Mouse (Mus musculus) intestine, postnatal 0 days (tissue): ENCODE data around the gene Usp21. TPM values are rescaled to one million over a fixed set of nuclear protein-coding genes. Genes with fewer than 3 reads are reported as not detected.
"Not testable (repeated sequence)": the region's sequence is repeated elsewhere in the genome, so short reads cannot be mapped to it uniquely, and the experiment has no call there.

Experiments
- ATAC-seq: fragments of 200-750 bp; cut with Nextera tagmentation; 2 replicates; pipeline ENCODE4 v1.8.0; 2017; ENCODE audit warnings: mild to moderate bottlenecking, moderate TSS enrichment, moderate library complexity
- H3K27ac ChIP-seq: fragments of 300-500 bp; sonication (generic); 2 replicates; pipeline ENCODE4 v1.5.1; 2014; ENCODE audit warnings: mild to moderate bottlenecking, low read depth, low read length, moderate library complexity
- H3K27me3 ChIP-seq: fragments of 300-500 bp; sonication (generic); replicated peaks from 2 replicates; pipeline ENCODE4 v1.6.1; 2014; ENCODE audit warnings: low read length, mixed read lengths; ENCODE audit not compliant: control insufficient read depth, insufficient read depth
- H3K36me3 ChIP-seq: fragments of 300-500 bp; sonication (generic); 2 replicates; pipeline ENCODE4 v1.6.1; 2014; ENCODE audit warnings: mild to moderate bottlenecking, moderate library complexity; ENCODE audit not compliant: control insufficient read depth, insufficient read depth
- H3K4me1 ChIP-seq: fragments of 300-500 bp; sonication (generic); replicated peaks from 2 replicates; pipeline ENCODE4 v1.6.1; 2014; ENCODE audit warnings: antibody characterized with exemption, low read length, mixed read lengths; ENCODE audit not compliant: control insufficient read depth, insufficient read depth
- H3K4me2 ChIP-seq: fragments of 300-500 bp; sonication (generic); replicated peaks from 2 replicates; pipeline ENCODE4 v1.6.1; 2014; ENCODE audit warnings: low read depth, mild to moderate bottlenecking, moderate library complexity
- H3K4me3 ChIP-seq: fragments of 300-500 bp; sonication (generic); 2 replicates; pipeline ENCODE4 v1.5.1; 2014; ENCODE audit warnings: low read depth, low read length
- H3K9ac ChIP-seq: fragments of 300-500 bp; sonication (generic); 2 replicates; pipeline ENCODE4 v1.6.1; 2014; ENCODE audit warnings: mild to moderate bottlenecking, low read depth, low read length
- H3K9me3 ChIP-seq: fragments of 300-500 bp; sonication (generic); 2 replicates; pipeline ENCODE4 v1.6.1; 2016; ENCODE audit warnings: mixed run types; ENCODE audit not compliant: control insufficient read depth
- CTCF ChIP-seq: sonication (generic); IDR thresholded peaks from 2 replicates; pipeline ENCODE4 v1.5.1; 2016; ENCODE audit warnings: low read depth, mild to moderate bottlenecking, control low read depth, antibody characterized with exemption, moderate library complexity
- WGBS: fragments of 180-500 bp; shearing (Covaris S2); extraction: QIAGEN DNeasy Blood & Tissue Kit; methylation state at CpG from one replicate; pipeline ENCODE4 v1.1.7; 2014; 5-methylcytosine and 5-hydroxymethylcytosine counted together
- polyA plus RNA-seq: library from polyadenylated mRNA; unstranded; fragments of >200 nt; fragmentation: Nextera tagmentation; extraction: Ambion mirVana; gene quantifications from 2 replicates; pipeline ENCODE4 v1.2.1, GENCODE M21; 2015

Usp21 gene
- 20.4 and 21.7 TPM in 2 replicates for polyA plus RNA-seq

DNA sequence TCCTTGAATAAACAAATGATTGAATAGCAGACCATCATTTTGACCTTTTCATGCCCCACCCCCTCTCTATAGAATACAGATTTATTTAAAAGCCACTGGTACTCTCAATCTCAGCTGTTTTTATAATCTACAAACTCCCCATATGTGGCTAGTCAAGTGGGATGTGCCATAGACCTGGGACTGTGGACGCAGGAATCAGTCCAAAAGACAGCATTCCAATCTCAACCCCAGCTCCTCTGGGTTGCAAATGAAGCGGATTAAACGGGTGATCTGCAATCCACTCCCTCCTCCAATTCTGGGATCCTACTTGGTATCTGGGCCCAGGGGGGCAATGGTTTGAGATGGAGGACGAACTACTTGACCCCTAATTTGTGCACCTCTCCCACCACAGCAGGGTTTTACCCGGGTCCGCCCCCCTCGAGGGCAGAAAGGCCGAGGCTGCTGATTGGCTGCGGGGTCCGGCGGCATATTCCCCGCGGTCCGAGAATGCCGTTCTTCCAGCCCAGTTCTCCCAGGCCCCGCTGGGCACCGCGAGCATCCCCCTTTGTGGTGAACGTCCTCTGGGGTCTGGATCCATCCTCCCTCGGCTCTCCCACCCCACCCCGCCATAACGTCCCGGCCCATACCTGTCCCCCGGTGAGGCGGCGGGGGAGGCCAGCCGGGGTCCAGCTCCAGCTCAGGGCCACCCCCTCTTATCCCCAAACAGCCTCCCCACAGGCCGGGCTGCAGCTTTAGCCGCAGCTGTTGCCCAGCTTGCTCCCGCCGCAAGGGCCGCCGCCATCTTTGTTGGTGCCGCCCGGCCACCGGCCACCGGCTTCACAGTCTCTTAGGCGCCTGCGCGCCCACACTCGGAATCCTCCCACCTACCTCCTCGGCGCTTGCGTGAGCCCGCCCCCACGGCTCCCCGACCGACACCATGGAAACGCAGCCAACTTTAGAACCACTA lies at the start of gene Usp21:
Gene Usp21 (minus strand): TSS at position 856 of the 946 bp plus-strand sequence.
- Histone ChIP-seq H3K9ac (peak within 1 kb of the TSS; percentile 91), H3K4me2 (peak within 1 kb of the TSS; percentile 86), H3K9me3 (no peaks in the 10 kb centered on the region), H3K4me1 (no peaks in the 10 kb centered on the region; the same call in 1 of the 2 replicates), H3K27me3 (no peaks in the 10 kb centered on the region), H3K36me3 (peaks cover 45% of the 10 kb centered on the region), H3K27ac (peak within 1 kb of the TSS; percentile 54), H3K4me3 (peak within 1 kb of the TSS; percentile 76)
- TF ChIP-seq CTCF = 0 out of 2 replicates have a peak, but pooled peaks have one; percentile 3
- peak; percentile 88 for ATAC-seq
- under 1% methylated on average over 49 of the region's 49 CpGs for WGBS

DNA sequence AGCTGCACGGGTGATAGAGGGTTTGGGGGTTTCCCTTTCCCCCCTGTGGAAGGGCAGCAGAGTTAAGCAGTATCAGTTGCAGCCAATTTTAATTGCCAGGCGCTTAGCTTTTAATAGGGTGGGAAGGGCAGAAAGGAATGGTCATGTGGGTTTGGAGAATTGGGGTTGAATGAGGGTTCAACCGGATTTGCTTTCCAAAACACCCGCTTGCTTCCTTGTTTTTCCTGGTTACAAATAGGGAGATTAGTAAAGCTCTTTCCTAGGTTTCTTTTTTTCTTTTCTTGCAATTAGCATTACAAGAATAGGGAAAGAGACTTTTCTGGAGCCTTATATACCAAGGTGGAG lies 42.4 kb upstream of the Usp21 start:
- ATAC-seq = no peak
- peak overlapping the region; percentile 95 for H3K9ac ChIP-seq
- 0 out of 2 replicates have a peak, but pooled peaks cover 7% of the 10 kb centered on the region for H3K4me1 ChIP-seq
- no peak for TF ChIP-seq CTCF
- H3K9me3 ChIP-seq = no peaks in the 10 kb centered on the region
- 0% methylated on average over 4 of the region's 4 CpGs for WGBS
- H3K4me2 ChIP-seq = peak overlapping the region; percentile 82
- no peaks in the 10 kb centered on the region for H3K36me3 ChIP-seq
- H3K27ac ChIP-seq = peak overlapping the region; percentile 99
- H3K27me3 ChIP-seq = no peaks in the 10 kb centered on the region
- H3K4me3 ChIP-seq = peak overlapping the region; percentile 88

- no peak for TF ChIP-seq CTCF
- Histone ChIP-seq H3K9me3 (no peaks in the 10 kb centered on the region), H3K27me3 (no peaks in the 10 kb centered on the region), H3K27ac (peak overlapping the region; percentile 99), H3K4me3 (peak overlapping the region; percentile 88), H3K9ac (peak overlapping the region; percentile 95), H3K4me2 (peak overlapping the region; percentile 82), H3K4me1 (0 out of 2 replicates have a peak, but pooled peaks cover 7% of the 10 kb centered on the region), H3K36me3 (no peaks in the 10 kb centered on the region)
- WGBS = 1% methylated on average over 52 of the region's 61 CpGs
- ATAC-seq = peak; percentile 41
Observed at GRCm38 (mm10) chr1:171329433-171330215, 41.8 kb upstream of the Usp21 start.

GRCm38 (mm10) chr1:171328839-171329432 lies 41.1 kb upstream of the Usp21 start, which contains the start of gene Dedd:
Gene Dedd (plus strand): TSS chr1:171329145.
- peak; percentile 92 for ATAC-seq
- under 1% methylated on average over 47 of the region's 48 CpGs for WGBS
- Histone ChIP-seq H3K4me1 (0 out of 2 replicates have a peak, but pooled peaks cover 7% of the 10 kb centered on the region), H3K9ac (peak within 1 kb of the TSS; percentile 95), H3K27ac (peak within 1 kb of the TSS; percentile 99), H3K4me3 (peak within 1 kb of the TSS; percentile 88), H3K9me3 (no peaks in the 10 kb centered on the region), H3K4me2 (peak within 1 kb of the TSS; percentile 82), H3K27me3 (no peaks in the 10 kb centered on the region), H3K36me3 (no peaks in the 10 kb centered on the region)
- peak; percentile 49 for TF ChIP-seq CTCF

- H3K9ac ChIP-seq = peak overlapping the region; percentile 95
- 18% methylated on average over 9 of the region's 9 CpGs for WGBS
- H3K27ac ChIP-seq = peak overlapping the region; percentile 99
- ATAC-seq = no peak
- no peaks in the 10 kb centered on the region for H3K27me3 ChIP-seq
- no peaks in the 10 kb centered on the region for H3K9me3 ChIP-seq
- H3K4me2 ChIP-seq = peak overlapping the region; percentile 82
- peak overlapping the region; percentile 88 for H3K4me3 ChIP-seq
- 0 out of 2 replicates have a peak, but pooled peaks cover 7% of the 10 kb centered on the region for H3K4me1 ChIP-seq
- no peak for TF ChIP-seq CTCF
- H3K36me3 ChIP-seq = no peaks in the 10 kb centered on the region
Observed at GRCm38 (mm10) chr1:171328244-171328643, 40.5 kb upstream of the Usp21 start.

GRCm38 (mm10) chr1:171326588-171326987 lies 38.8 kb upstream of the Usp21 start:
- H3K4me1 ChIP-seq, H3K4me2 ChIP-seq, H3K9ac ChIP-seq, H3K4me3 ChIP-seq, ATAC-seq, H3K36me3 ChIP-seq, H3K27me3 ChIP-seq, H3K9me3 ChIP-seq, H3K27ac ChIP-seq: not testable (repeated sequence)
- 89% methylated on average over 4 of the region's 4 CpGs for WGBS
